Mouse (Mus musculus) C2C12 (cell line): ENCODE results near the gene Zfp652. TPM values are rescaled to one million over a fixed set of nuclear protein-coding genes. Genes with fewer than 3 reads are reported as not detected.

Experiments used
- H3K27me3 ChIP-seq: one replicate; pipeline ENCODE4 v1.6.1; 2011; ENCODE audit not compliant: control insufficient read depth, insufficient read depth, insufficient read length
- H3K36me3 ChIP-seq: one replicate; pipeline ENCODE4 v1.6.1; 2011; ENCODE audit not compliant: control insufficient read depth, insufficient read depth
- H3K4me3 ChIP-seq: one replicate; pipeline ENCODE4 v1.5.1; 2011; ENCODE audit warnings: mild to moderate bottlenecking, control low read depth; ENCODE audit not compliant: poor library complexity, insufficient read depth, severe bottlenecking
- H3K79me2 ChIP-seq: one replicate; pipeline ENCODE4 v1.6.1; 2011; ENCODE audit not compliant: control insufficient read depth, insufficient read depth
- H3K79me3 ChIP-seq: one replicate; pipeline ENCODE4 v1.6.1; 2011; ENCODE audit warnings: low read depth, control low read depth
- H3ac ChIP-seq: one replicate; pipeline ENCODE3; 2011; ENCODE audit warnings: low read depth; ENCODE audit not compliant: control insufficient read depth, insufficient read length
- CEBPB ChIP-seq: IDR thresholded peaks from one replicate; pipeline ENCODE4 v1.6.1; 2011; ENCODE audit warnings: low read depth, mild to moderate bottlenecking, control low read depth, moderate library complexity
- CTCF ChIP-seq: IDR thresholded peaks from one replicate; pipeline ENCODE4 v1.5.1; 2011; ENCODE audit not compliant: control insufficient read depth, insufficient read depth, insufficient read length
- FOSL1 ChIP-seq: IDR thresholded peaks from one replicate; pipeline ENCODE4 v1.8.0; 2011; ENCODE audit warnings: mild to moderate bottlenecking, low read length; ENCODE audit not compliant: poor library complexity, insufficient read depth, severe bottlenecking
- MAX ChIP-seq: IDR thresholded peaks from one replicate; pipeline ENCODE4 v1.6.1; 2011; ENCODE audit warnings: mild to moderate bottlenecking, control low read depth
- MYOD1 ChIP-seq: IDR thresholded peaks from one replicate; pipeline ENCODE4 v1.6.1; 2011; ENCODE audit warnings: low read depth; ENCODE audit not compliant: control insufficient read depth, insufficient read length
- MYOG ChIP-seq: IDR thresholded peaks from one replicate; pipeline ENCODE4 v1.6.1; 2011; ENCODE audit not compliant: control insufficient read depth, insufficient read length; ENCODE audit errors: extremely low read depth
- USF1 ChIP-seq: IDR thresholded peaks from one replicate; pipeline ENCODE4 v1.6.1; 2011; ENCODE audit warnings: low read depth, mild to moderate bottlenecking, control low read depth, moderate library complexity
- polyA plus RNA-seq: library from polyadenylated mRNA; unstranded; fragments of >200 nt; fragmentation: generic; extraction: Trizol; gene quantifications from one replicate; pipeline ENCODE4 v1.2.1, GENCODE M21; 2012; ENCODE audit warnings: missing spikeins

Zfp652 gene
- polyA plus RNA-seq, 1 experiment, result 4.8 TPM

- H3K79me3 ChIP-seq, result no peaks in the 10 kb centered on the region
- no peaks in the 10 kb centered on the region for H3K36me3 ChIP-seq
- TF ChIP-seq MYOD1 (no peak), MAX (no peak), USF1 (no peak), MYOG (no peak), CTCF (no peak), FOSL1 (no peak), CEBPB (no peak)
- H3ac ChIP-seq, result no peak overlapping the region
- no peak overlapping the region for H3K4me3 ChIP-seq
- no peaks in the 10 kb centered on the region for H3K27me3 ChIP-seq
- H3K79me2 ChIP-seq, result no peaks in the 10 kb centered on the region
These were observed 79.3 kb downstream of the Zfp652 start for GRCm38 (mm10) chr11:95791787-95792186.

- Histone ChIP-seq H3K36me3 (no peaks in the 10 kb centered on the region), H3K79me2 (no peaks in the 10 kb centered on the region), H3K4me3 (no peak overlapping the region), H3K27me3 (no peaks in the 10 kb centered on the region), H3K79me3 (no peaks in the 10 kb centered on the region), H3ac (no peak overlapping the region)
- no peak for TF ChIP-seq USF1
- TF ChIP-seq CEBPB, result no peak
- no peak for TF ChIP-seq MAX
- no peak for TF ChIP-seq MYOG
- TF ChIP-seq FOSL1, result no peak
- no peak for TF ChIP-seq CTCF
These were observed 80.6 kb downstream of the Zfp652 start for GRCm38 (mm10) chr11:95792950-95793509.

- Histone ChIP-seq H3K79me2 (no peaks in the 10 kb centered on the region), H3ac (no peak overlapping the region), H3K79me3 (no peaks in the 10 kb centered on the region), H3K4me3 (no peak overlapping the region), H3K36me3 (no peaks in the 10 kb centered on the region), H3K27me3 (no peaks in the 10 kb centered on the region)
- TF ChIP-seq MAX, result no peak
- no peak for TF ChIP-seq MYOD1
- no peak for TF ChIP-seq MYOG
These were observed 81.7 kb downstream of the Zfp652 start for GRCm38 (mm10) chr11:95794201-95794600.

- no peak overlapping the region for H3K4me3 ChIP-seq
- H3ac ChIP-seq, result no peak overlapping the region
- H3K27me3 ChIP-seq, result no peaks in the 10 kb centered on the region
- H3K36me3 ChIP-seq, result no peaks in the 10 kb centered on the region
- no peak for TF ChIP-seq USF1
- TF ChIP-seq FOSL1, result no peak
- no peak for TF ChIP-seq CEBPB
- TF ChIP-seq MYOG, result no peak
- no peak for TF ChIP-seq CTCF
- no peak for TF ChIP-seq MYOD1
- no peak for TF ChIP-seq MAX
- no peaks in the 10 kb centered on the region for H3K79me3 ChIP-seq
- no peaks in the 10 kb centered on the region for H3K79me2 ChIP-seq
These were observed 83.1 kb downstream of the Zfp652 start for GRCm38 (mm10) chr11:95795582-95795981.

GRCm38 (mm10) chr11:95805010-95805409, 92.5 kb downstream of the Zfp652 start:
- Histone ChIP-seq H3K36me3 (no peaks in the 10 kb centered on the region), H3K27me3 (no peaks in the 10 kb centered on the region), H3K79me2 (no peaks in the 10 kb centered on the region), H3K4me3 (no peak overlapping the region), H3K79me3 (no peaks in the 10 kb centered on the region), H3ac (no peak overlapping the region)
- TF ChIP-seq FOSL1 (no peak), USF1 (no peak), MYOD1 (no peak)

GRCm38 (mm10) chr11:95805527-95805926, 93.1 kb downstream of the Zfp652 start:
- H3K4me3 ChIP-seq, result no peak overlapping the region
- TF ChIP-seq MYOG (no peak), CTCF (no peak), USF1 (no peak), FOSL1 (peak; percentile 40), MAX (no peak), CEBPB (no peak), MYOD1 (peak; percentile 94)
- H3K27me3 ChIP-seq, result no peaks in the 10 kb centered on the region
- no peaks in the 10 kb centered on the region for H3K79me3 ChIP-seq
- no peaks in the 10 kb centered on the region for H3K36me3 ChIP-seq
- no peaks in the 10 kb centered on the region for H3K79me2 ChIP-seq
- no peak overlapping the region for H3ac ChIP-seq
